Mouse (Mus musculus) testis, adult 2 months (tissue): ENCODE data around the gene Zfp941.

Experiments used
- CTCF ChIP-seq: fragments of 200-500 bp; IDR thresholded peaks from 2 replicates; pipeline ENCODE4 v1.5.1; 2012; ENCODE audit warnings: low read depth, mild to moderate bottlenecking, inconsistent platforms, low read length, moderate library complexity; ENCODE audit not compliant: control insufficient read depth, insufficient read depth, insufficient replicate concordance
- POLR2A ChIP-seq: fragments of 200-500 bp; IDR thresholded peaks from 2 replicates; pipeline ENCODE4 v1.6.1; 2012; ENCODE audit warnings: low read depth, mild to moderate bottlenecking, inconsistent platforms, low read length, moderate library complexity; ENCODE audit not compliant: control insufficient read depth

GRCm38 (mm10) chr7:140845683-140846082, 23.7 kb upstream of the Zfp941 start:
- TF ChIP-seq CTCF (no peak), POLR2A (no peak)
